24 mouse cellular contexts compared by ENCODE assay signal in the genomic region with DNA sequence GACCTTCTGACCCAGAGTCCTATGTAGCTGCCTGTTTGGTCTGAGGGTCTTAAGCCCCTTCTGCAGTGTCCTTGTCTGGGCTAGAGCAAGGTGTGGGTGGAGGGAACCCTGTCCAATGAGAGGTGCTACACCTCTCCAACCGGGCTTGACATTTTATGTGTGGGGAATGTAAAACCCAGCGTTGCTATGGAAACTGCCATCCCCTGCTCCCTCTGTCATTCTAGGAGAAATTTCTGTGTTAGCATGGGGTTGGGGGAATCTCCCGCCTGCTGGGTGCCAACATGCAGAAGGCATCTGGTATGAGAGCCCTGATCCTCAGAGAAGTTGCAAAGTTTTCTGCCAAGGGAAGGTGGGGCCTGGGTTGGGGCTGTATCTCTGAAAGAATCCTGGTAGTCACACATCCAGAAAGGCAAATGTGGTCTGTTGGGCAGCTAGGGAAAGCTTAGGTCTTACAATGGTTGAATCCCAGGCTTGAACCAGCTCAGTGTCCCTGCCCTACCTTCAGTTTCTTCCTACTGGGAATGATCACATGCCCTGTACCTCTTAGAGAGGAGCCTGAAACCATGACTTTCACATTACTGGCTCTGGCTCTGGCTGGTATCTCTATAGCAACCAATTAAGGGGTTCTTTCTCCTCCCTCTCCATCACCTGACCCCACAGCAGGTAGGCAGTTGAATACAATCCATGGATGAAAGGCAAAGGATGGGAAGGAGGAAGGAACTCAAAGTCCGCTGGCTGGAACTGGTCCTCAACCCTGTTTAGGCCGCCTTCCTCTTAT. TPM values are rescaled to one million over a fixed set of nuclear protein-coding genes. Genes with fewer than 3 reads are reported as not detected.
DNase-seq lines count a peak whose midpoint lies in the region; ATAC-seq and TF ChIP-seq lines count a peak whose summit lies in the region.
"Had no signal": no experiment of that assay in that cellular context is flagged by ENCODE, and none has a peak within 500 bp of the region (broad histone marks: within the 10 kb centered on the region; RNA-seq: fewer than 3 reads in every experiment).

No protein-coding gene starts in this region.

- no peak overlapping the region for H3K9ac ChIP-seq in forebrain, postnatal 0 days
- H3K9ac ChIP-seq: heart, embryonic 13.5 days; intestine, embryonic 15.5 days; liver, embryonic 12.5 days; lung, embryonic 14.5 days had no signal

- no peak overlapping the region for H3K4me3 ChIP-seq in left cerebral cortex, adult 2 months
- no peak overlapping the region for H3K4me3 ChIP-seq in forebrain, postnatal 0 days (ENCODE audit: low read depth, low read length)
- H3K4me3 ChIP-seq: heart, embryonic 13.5 days; intestine, embryonic 15.5 days; liver, embryonic 12.5 days had no signal

- no peaks in the 10 kb centered on the region for H3K36me3 ChIP-seq in forebrain, postnatal 0 days (ENCODE audit: insufficient read depth)
- H3K36me3 ChIP-seq: heart, embryonic 13.5 days; intestine, embryonic 15.5 days; liver, embryonic 12.5 days had no signal

- DNase-seq in frontal cortex, postnatal 25 days (ENCODE audit: low spot score in 2 of 2) = no peak
- DNase-seq in left cerebral cortex, adult 2 months (ENCODE audit: extremely low spot score in 1 of 2, low spot score in 2 of 2) = no peak
- DNase-seq in left cerebral cortex, adult 11 months (ENCODE audit: low spot score) = no peak
- DNase-seq in ZHBTc4 (ENCODE audit: low read depth, low spot score) = peak; percentile 23
- DNase-seq in forebrain, postnatal 0 days = peak; percentile 61
- DNase-seq: adrenal gland, adult 2 months; cerebellum, adult 11 months; embryo, embryonic 11 days; heart, postnatal 36 days; kidney, adult 9 months; kidney, postnatal 36 days; layer of hippocampus, adult 9-11 months; lung, embryonic 14.5 days; lung, postnatal 36 days; right cerebral cortex, adult 18-20 months; thymus, postnatal 14 days had no signal

- no peaks in the 10 kb centered on the region for H3K9me3 ChIP-seq in forebrain, postnatal 0 days (ENCODE audit: low read length)
- H3K9me3 ChIP-seq: heart, embryonic 13.5 days; intestine, embryonic 15.5 days; liver, embryonic 12.5 days had no signal

- H3K4me1 ChIP-seq in forebrain, postnatal 0 days (ENCODE audit: insufficient read depth) = peaks cover 4% of the 10 kb centered on the region; the same call in 1 of the 2 replicates
- H3K4me1 ChIP-seq: intestine, embryonic 15.5 days; liver, embryonic 12.5 days had no signal

- intact Hi-C loops in left cerebral cortex, adult 2 months (cut with DNase I) = loop anchor here (1.0 kb wide), 1 partner anchor 48 kb away; no protein-coding TSS in a partner anchor

- no peak overlapping the region for H3K4me2 ChIP-seq in forebrain, postnatal 0 days (ENCODE audit: low read depth)
- H3K4me2 ChIP-seq: heart, embryonic 13.5 days; intestine, embryonic 15.5 days; liver, embryonic 12.5 days; lung, embryonic 14.5 days had no signal

- peak overlapping the region; percentile 42; the same call in 1 of the 2 replicates for H3K27ac ChIP-seq in left cerebral cortex, adult 2 months
- no peak overlapping the region for H3K27ac ChIP-seq in forebrain, postnatal 0 days (ENCODE audit: low read depth, low read length)
- H3K27ac ChIP-seq: intestine, embryonic 15.5 days; liver, embryonic 12.5 days had no signal

- H3K27me3 ChIP-seq in forebrain, postnatal 0 days (ENCODE audit: insufficient read depth, low read length) = no peaks in the 10 kb centered on the region
- H3K27me3 ChIP-seq: intestine, embryonic 15.5 days; liver, embryonic 12.5 days had no signal

- TF ChIP-seq CTCF in left cerebral cortex, adult 2 months (IDR thresholded peaks at IDR 0.05) = no peak
- no peak for TF ChIP-seq CTCF in forebrain, postnatal 0 days (IDR thresholded peaks at IDR 0.05; ENCODE audit: low read depth)

- WGBS in forebrain, postnatal 0 days = 58% methylated on average over 5 of the region's 5 CpGs

- ATAC-seq in frontal cortex, adult (ENCODE audit: low TSS enrichment) = peak; percentile 15; the same call in 1 of the 2 replicates
- ATAC-seq in forebrain, postnatal 0 days = peak; percentile 82
- no peak for ATAC-seq in granulocyte monocyte progenitor cell, adult 5-6 weeks (replicated peaks; ENCODE audit: poor library complexity, severe bottlenecking)
- no peak for ATAC-seq in monocyte, adult 5-6 weeks (replicated peaks; ENCODE audit: insufficient number of reproducible peaks, low FRiP score, low TSS enrichment, poor library complexity, severe bottlenecking)
- ATAC-seq: intestine, embryonic 15.5 days; liver, embryonic 12.5 days had no signal

RNA-seq across cellular contexts. Expression of gene Rasd2, which starts 14.6 kb away (rescaled TPM):
- total RNA-seq in left cerebral cortex, adult 2 months (2021) = 100 to 1,000 TPM in 1 of 2 experiments, 10 to 100 TPM in 1; 77.7 to 100 TPM
- total RNA-seq in forebrain, postnatal 0 days (2014; rRNA removed) = 4.7 and 11.6 TPM in 2 replicates
- polyA plus RNA-seq in forebrain, postnatal 0 days (2015; fragmentation: Nextera tagmentation; extraction: Ambion mirVana) = 1.8 and 4.7 TPM in 2 replicates
- not detected in 2 replicates for total RNA-seq in granulocyte monocyte progenitor cell, adult 5-6 weeks (2014; fragmentation: Nextera tagmentation)
- total RNA-seq in granulocyte monocyte progenitor cell, adult 5-6 weeks (2017) = 0.22 TPM in 1 of 2 replicates, not detected in the other
- total RNA-seq in monocyte, adult 5-6 weeks (2017) = not detected in 3 replicates
- total RNA-seq: CH12.LX; megakaryocyte-erythroid progenitor cell, adult 5-6 weeks had no signal

Comparison
In these comparisons a context has a peak if more than half of its experiments do, and no peak if none do; other contexts are left out.
1. ATAC-seq: peak in frontal cortex, adult (single experiment) and forebrain, postnatal 0 days (single experiment); none in granulocyte monocyte progenitor cell, adult 5-6 weeks (single experiment) and monocyte, adult 5-6 weeks (single experiment).
2. DNase-seq: peak in ZHBTc4 (single experiment) and forebrain, postnatal 0 days (single experiment); none in frontal cortex, postnatal 25 days (0 of 2), left cerebral cortex, adult 2 months (0 of 2) and left cerebral cortex, adult 11 months (single experiment).